Mouse (Mus musculus) C2C12 (cell line): Measurements from ENCODE around the gene Lbx1.

Experiments used
- CEBPB ChIP-seq: IDR thresholded peaks from one replicate; pipeline ENCODE4 v1.6.1; 2011; ENCODE audit warnings: low read depth, mild to moderate bottlenecking, control low read depth, moderate library complexity
- CTCF ChIP-seq: IDR thresholded peaks from one replicate; pipeline ENCODE4 v1.5.1; 2011; ENCODE audit not compliant: control insufficient read depth, insufficient read depth, insufficient read length
- FOSL1 ChIP-seq: IDR thresholded peaks from one replicate; pipeline ENCODE4 v1.8.0; 2011; ENCODE audit warnings: mild to moderate bottlenecking, low read length; ENCODE audit not compliant: poor library complexity, insufficient read depth, severe bottlenecking
- MAX ChIP-seq: IDR thresholded peaks from one replicate; pipeline ENCODE4 v1.6.1; 2011; ENCODE audit warnings: mild to moderate bottlenecking, control low read depth
- MYOD1 ChIP-seq: IDR thresholded peaks from one replicate; pipeline ENCODE4 v1.6.1; 2011; ENCODE audit warnings: low read depth; ENCODE audit not compliant: control insufficient read depth, insufficient read length
- MYOG ChIP-seq: IDR thresholded peaks from one replicate; pipeline ENCODE4 v1.6.1; 2011; ENCODE audit not compliant: control insufficient read depth, insufficient read length; ENCODE audit errors: extremely low read depth
- USF1 ChIP-seq: IDR thresholded peaks from one replicate; pipeline ENCODE4 v1.6.1; 2011; ENCODE audit warnings: low read depth, mild to moderate bottlenecking, control low read depth, moderate library complexity

DNA sequence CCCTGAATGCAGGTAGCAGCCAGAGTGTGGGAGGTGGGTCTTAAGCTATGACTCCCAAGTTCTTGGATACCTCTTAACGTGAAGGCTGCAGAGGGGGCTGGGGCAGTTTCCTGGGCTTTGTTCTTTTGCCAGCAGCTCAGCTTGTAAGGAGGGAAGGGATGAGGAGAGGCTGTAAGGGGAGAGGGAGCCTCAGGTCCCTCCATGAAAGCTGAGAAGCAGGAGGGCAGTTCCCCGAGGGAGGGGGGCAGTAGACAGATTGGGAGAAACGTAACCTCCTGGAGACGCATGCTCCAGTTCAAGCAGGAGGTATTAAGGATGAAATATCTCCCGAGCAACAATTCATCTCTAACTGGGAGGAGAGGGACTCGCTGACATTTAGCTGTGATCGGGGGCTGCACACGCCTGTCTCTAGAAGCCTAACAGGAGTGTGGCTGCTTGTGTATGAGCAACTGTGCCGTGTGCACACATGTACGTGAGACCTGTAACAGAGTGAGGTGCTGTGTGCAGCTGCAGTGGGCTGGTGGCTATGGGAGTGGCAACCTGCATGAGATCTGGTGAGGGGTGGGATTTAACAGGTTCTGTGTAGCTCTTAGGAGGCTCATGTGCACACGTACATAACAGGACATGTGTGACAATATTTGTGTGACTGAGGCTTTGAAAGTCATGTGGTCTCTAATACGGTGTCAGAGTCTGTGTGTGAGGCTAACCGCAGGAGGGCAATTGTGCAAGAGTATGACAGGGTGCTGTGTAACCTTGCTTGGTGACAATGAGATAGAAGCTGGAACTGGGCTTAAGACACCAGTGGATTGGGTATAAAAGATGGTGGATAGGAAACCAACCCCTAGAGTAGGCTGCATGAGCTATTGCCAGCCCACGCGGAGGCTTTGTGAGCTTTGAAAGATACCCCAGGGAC is 22.1 kb upstream of the Lbx1 start:
- TF ChIP-seq CTCF: no peak
- no peak for TF ChIP-seq MAX
- no peak for TF ChIP-seq USF1
- TF ChIP-seq MYOG: no peak
- TF ChIP-seq FOSL1: no peak
- peak; percentile 35 for TF ChIP-seq CEBPB
- no peak for TF ChIP-seq MYOD1
